26 mouse cellular contexts compared by ENCODE assay signal in genomic region chr11:12274276-12274675, GRCm38 (mm10).
"Had no signal": no experiment of that assay in that cellular context is flagged by ENCODE, and none has a peak within 500 bp of the region (broad histone marks: within the 10 kb centered on the region; RNA-seq: fewer than 3 reads in every experiment).

No protein-coding gene starts in this region.

- H3K27ac ChIP-seq: embryonic facial prominence, embryonic 10.5 days; embryonic facial prominence, embryonic 12.5 days; embryonic facial prominence, embryonic 13.5 days; embryonic facial prominence, embryonic 15.5 days; forebrain, embryonic 10.5 days; forebrain, embryonic 12.5 days; forebrain, embryonic 13.5 days; forebrain, embryonic 15.5 days; gastrocnemius, adult 2 months; heart, adult 2 months had no signal

- DNase-seq: cerebellum, adult 2 months; cerebellum, adult 8-10 months; cerebellum, adult 9-10 months; cerebellum, adult 9-11 months; cerebellum, postnatal 10 days; cerebellum, postnatal 14 days; cerebellum, postnatal 25 days; cerebellum, postnatal 36 days; embryo, embryonic 11 days; forebrain, postnatal 0 days; gastrocnemius, adult 2 months; gastrocnemius, postnatal 10 days; gastrocnemius, postnatal 14 days; gastrocnemius, postnatal 36 days; heart, adult 11 months; heart, adult 18-20 months; heart, adult 2 months had no signal

- H3K4me3 ChIP-seq: embryonic facial prominence, embryonic 10.5 days; embryonic facial prominence, embryonic 12.5 days; embryonic facial prominence, embryonic 13.5 days; embryonic facial prominence, embryonic 15.5 days; erythroblast, embryonic 14.5 days; forebrain, embryonic 10.5 days; forebrain, embryonic 12.5 days; forebrain, embryonic 13.5 days; forebrain, embryonic 15.5 days; gastrocnemius, adult 2 months; heart, adult 2 months had no signal
